Mouse (Mus musculus): ENCODE measurements around the gene Gm10272.

GRCm38 (mm10) chr10:77667402-77667801, 39.0 kb upstream of the Gm10272 start:
- no peak for TF ChIP-seq POLR2A (IDR thresholded peaks at IDR 0.05; ENCODE audit: control insufficient read depth, extremely low read depth, insufficient read depth, low read length, poor library complexity)
- TF ChIP-seq CTCF (IDR thresholded peaks at IDR 0.05; ENCODE audit: borderline replicate concordance, control insufficient read depth, extremely low read depth, insufficient read depth, low read length, poor library complexity): no peak

Data from thymus, adult 2 months (tissue).